Mouse (Mus musculus) hindbrain, embryonic 16.5 days (tissue): ENCODE data around the gene Mrpl4. TPM values are rescaled to one million over a fixed set of nuclear protein-coding genes. Genes with fewer than 3 reads are reported as not detected.
"Not testable (repeated sequence)": the region's sequence is repeated elsewhere in the genome, so short reads cannot be mapped to it uniquely, and the experiment has no call there.

ENCODE experiments used
- ATAC-seq: fragments of 200-750 bp; cut with Nextera tagmentation; 2 replicates; pipeline ENCODE4 v1.8.0; 2017; ENCODE audit warnings: moderate TSS enrichment, moderate library complexity
- H3K27ac ChIP-seq: fragments of 300-500 bp; sonication (generic); 2 replicates; pipeline ENCODE4 v1.5.1; 2014; ENCODE audit warnings: low read depth, mild to moderate bottlenecking, control low read depth, low read length, moderate library complexity
- H3K27me3 ChIP-seq: fragments of 300-500 bp; sonication (generic); replicated peaks from 2 replicates; pipeline ENCODE4 v1.6.1; 2014; ENCODE audit warnings: low read length; ENCODE audit not compliant: control insufficient read depth, insufficient read depth
- H3K36me3 ChIP-seq: fragments of 300-500 bp; sonication (generic); 2 replicates; pipeline ENCODE4 v1.6.1; 2014; ENCODE audit warnings: mild to moderate bottlenecking, low read length, moderate library complexity, mixed read lengths; ENCODE audit not compliant: control insufficient read depth, insufficient read depth
- H3K4me1 ChIP-seq: fragments of 300-500 bp; sonication (generic); 2 replicates; pipeline ENCODE4 v1.6.1; 2014; ENCODE audit warnings: low read depth, low read length; ENCODE audit not compliant: control insufficient read depth, insufficient read depth
- H3K4me2 ChIP-seq: fragments of 300-500 bp; sonication (generic); 2 replicates; pipeline ENCODE4 v1.6.1; 2014; ENCODE audit warnings: mild to moderate bottlenecking, low read length, control low read depth, moderate library complexity
- H3K4me3 ChIP-seq: fragments of 300-500 bp; sonication (generic); 2 replicates; pipeline ENCODE4 v1.5.1; 2014; ENCODE audit warnings: mild to moderate bottlenecking, low read length, control low read depth, moderate library complexity
- H3K9ac ChIP-seq: fragments of 300-500 bp; sonication (generic); 2 replicates; pipeline ENCODE4 v1.6.1; 2014; ENCODE audit warnings: low read depth, mild to moderate bottlenecking, control low read depth, low read length, moderate library complexity
- H3K9me3 ChIP-seq: fragments of 300-500 bp; sonication (generic); 2 replicates; pipeline ENCODE4 v1.6.1; 2014; ENCODE audit warnings: mild to moderate bottlenecking, low read length, moderate library complexity; ENCODE audit not compliant: control insufficient read depth
- WGBS: fragments of 180-500 bp; shearing (Covaris S2); extraction: QIAGEN DNeasy Blood & Tissue Kit; methylation state at CpG from one replicate; pipeline ENCODE4 v1.1.7; 2014; 5-methylcytosine and 5-hydroxymethylcytosine counted together
- microRNA counts: library from miRNA; unstranded; fragments of <30 nt; microRNA quantifications from one replicate; lab custom pipeline; 2016
- microRNA-seq: library from miRNA; unstranded; fragments of <30 nt; microRNA quantifications from one replicate; pipeline ENCODE4, GENCODE M21; 2017
- polyA plus RNA-seq: library from polyadenylated mRNA; unstranded; fragments of >200 nt; fragmentation: Nextera tagmentation; extraction: Ambion mirVana; gene quantifications from 2 replicates; pipeline ENCODE4 v1.2.1, GENCODE M21; 2015

Mrpl4 gene
- polyA plus RNA-seq, 1 experiment from 2014 or later, result 114 TPM

- Histone ChIP-seq H3K27ac (no peak overlapping the region), H3K27me3 (peaks cover 53% of the 10 kb centered on the region), H3K9ac (peak overlapping the region; percentile 79), H3K4me1 (peaks cover 36% of the 10 kb centered on the region), H3K36me3 (no peaks in the 10 kb centered on the region), H3K9me3 (no peaks in the 10 kb centered on the region), H3K4me3 (peak overlapping the region; percentile 54), H3K4me2 (peak overlapping the region; percentile 82)
- ATAC-seq, result peak; percentile 75
- WGBS, result 2% methylated on average over 31 of the region's 31 CpGs
Observed at GRCm38 (mm10) chr9:21037481-21037891, 34.9 kb downstream of the Mrpl4 start.

- Histone ChIP-seq H3K4me3 (no peak overlapping the region), H3K27ac (no peak overlapping the region), H3K9ac (no peak overlapping the region), H3K4me2 (no peak overlapping the region), H3K9me3 (no peaks in the 10 kb centered on the region), H3K36me3 (no peaks in the 10 kb centered on the region), H3K4me1 (peaks cover 22% of the 10 kb centered on the region), H3K27me3 (peaks cover 39% of the 10 kb centered on the region)
- ATAC-seq, result no peak
- WGBS, result 61% methylated on average over 3 of the region's 3 CpGs
Observed at GRCm38 (mm10) chr9:21039779-21040178, 37.2 kb downstream of the Mrpl4 start.

DNA sequence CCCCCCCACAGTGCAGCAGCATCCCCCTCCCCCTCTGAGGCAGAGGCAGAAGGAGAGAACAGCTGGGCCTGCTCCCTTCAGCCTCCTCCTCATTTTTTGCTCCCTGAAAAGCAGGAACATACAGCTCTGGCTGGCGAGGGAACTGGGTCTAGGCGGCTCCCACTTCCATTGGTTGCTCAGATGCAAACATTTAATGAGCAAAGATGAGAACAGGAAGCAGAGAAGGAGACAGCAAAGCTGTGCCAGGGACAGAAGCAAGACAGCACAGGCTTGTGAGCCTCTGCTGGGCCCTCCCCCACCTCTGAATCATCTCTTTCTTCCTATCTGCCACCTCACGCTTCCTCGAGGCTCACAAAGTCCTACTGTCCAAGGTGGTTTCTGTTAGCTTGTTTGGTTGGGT, 38.8 kb downstream of the Mrpl4 start:
- Histone ChIP-seq H3K4me3 (no peak overlapping the region), H3K27me3 (peaks cover 24% of the 10 kb centered on the region), H3K27ac (no peak overlapping the region), H3K4me2 (no peak overlapping the region), H3K4me1 (peaks cover 14% of the 10 kb centered on the region), H3K9ac (no peak overlapping the region), H3K9me3 (no peaks in the 10 kb centered on the region), H3K36me3 (no peaks in the 10 kb centered on the region)
- ATAC-seq, result no peak
- WGBS, result 48% methylated on average over 4 of the region's 4 CpGs

DNA sequence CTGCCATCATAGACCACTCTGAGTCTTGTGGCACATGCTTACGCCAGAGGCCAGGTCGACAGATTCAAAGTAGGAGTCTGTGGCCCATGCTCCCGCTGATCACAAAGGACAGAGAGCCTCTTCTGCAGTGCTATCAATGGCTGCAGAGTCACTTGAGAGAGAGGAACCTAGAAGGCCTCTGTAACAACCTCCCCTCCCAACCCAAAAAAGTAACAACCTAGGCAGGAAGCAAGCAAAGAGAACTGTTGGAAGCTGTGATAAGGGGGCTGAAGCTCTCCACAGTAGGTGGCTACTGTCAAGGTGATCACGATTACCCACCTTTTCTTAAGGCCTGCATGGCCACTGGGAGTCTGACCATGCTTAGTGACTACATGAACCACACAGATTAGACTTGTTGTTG, 41.0 kb downstream of the Mrpl4 start:
- ATAC-seq, result no peak

DNA sequence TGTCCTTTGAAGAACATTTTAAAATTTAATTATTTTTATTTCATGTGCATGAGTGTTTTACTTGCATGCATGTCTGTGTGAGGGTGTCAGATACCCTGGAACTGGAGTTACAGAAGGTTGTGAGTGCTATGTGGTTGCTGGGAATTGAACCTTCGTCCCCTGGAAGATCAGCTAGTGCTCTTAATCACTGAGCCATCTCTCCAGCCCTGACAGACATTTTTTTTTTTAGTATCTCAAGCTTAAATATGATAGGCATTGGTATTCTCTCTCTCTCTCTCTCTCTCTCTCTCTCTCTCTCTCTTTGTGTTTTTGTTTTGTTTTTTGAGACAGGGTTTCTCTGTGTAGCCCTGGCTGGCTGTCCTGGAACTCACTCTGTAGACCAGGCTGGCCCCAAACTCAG, 42.2 kb downstream of the Mrpl4 start:
- H3K4me1 ChIP-seq, H3K27ac ChIP-seq, H3K9ac ChIP-seq, H3K4me3 ChIP-seq, H3K27me3 ChIP-seq, H3K9me3 ChIP-seq, H3K36me3 ChIP-seq, H3K4me2 ChIP-seq, ATAC-seq: not testable (repeated sequence)
- WGBS, result 71% methylated on average over 1 of the region's 1 CpGs

More for the DNA sequence above, 41.0 kb downstream of the Mrpl4 start:
- no peak overlapping the region for H3K9ac ChIP-seq
- no peaks in the 10 kb centered on the region for H3K4me1 ChIP-seq
- H3K36me3 ChIP-seq, result no peaks in the 10 kb centered on the region
- no peak overlapping the region for H3K27ac ChIP-seq
- no peak overlapping the region for H3K4me2 ChIP-seq
- H3K9me3 ChIP-seq, result no peaks in the 10 kb centered on the region
- no peak overlapping the region for H3K4me3 ChIP-seq
- peaks cover 12% of the 10 kb centered on the region for H3K27me3 ChIP-seq
- WGBS, result 89% methylated on average over 4 of the region's 4 CpGs

DNA sequence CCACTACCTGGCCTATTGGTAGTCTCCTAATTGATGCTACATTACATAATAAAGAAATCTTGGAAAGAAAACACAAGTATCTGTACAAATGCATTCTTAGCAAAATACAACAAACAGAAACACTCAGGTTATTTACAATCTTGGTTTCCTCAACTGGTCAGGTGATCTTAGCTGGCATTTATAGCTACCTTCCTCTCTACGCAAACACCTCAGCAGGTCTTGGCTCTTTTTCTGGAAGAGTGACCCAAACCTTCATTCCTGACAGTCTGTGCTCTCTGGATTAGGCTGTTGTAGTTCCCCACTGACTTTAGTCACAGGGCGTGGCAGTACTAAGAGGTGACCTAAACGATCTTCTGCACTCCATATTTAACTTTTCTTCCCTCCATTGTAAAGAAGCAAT, 42.7 kb downstream of the Mrpl4 start:
- H3K27ac ChIP-seq, result no peak overlapping the region
- no peak overlapping the region for H3K9ac ChIP-seq
- no peaks in the 10 kb centered on the region for H3K9me3 ChIP-seq
- no peaks in the 10 kb centered on the region for H3K4me1 ChIP-seq
- H3K27me3 ChIP-seq, result peaks cover 3% of the 10 kb centered on the region
- no peak overlapping the region for H3K4me2 ChIP-seq
- no peaks in the 10 kb centered on the region for H3K36me3 ChIP-seq
- no peak for ATAC-seq
- H3K4me3 ChIP-seq, result no peak overlapping the region
- 87% methylated on average over 3 of the region's 3 CpGs for WGBS

DNA sequence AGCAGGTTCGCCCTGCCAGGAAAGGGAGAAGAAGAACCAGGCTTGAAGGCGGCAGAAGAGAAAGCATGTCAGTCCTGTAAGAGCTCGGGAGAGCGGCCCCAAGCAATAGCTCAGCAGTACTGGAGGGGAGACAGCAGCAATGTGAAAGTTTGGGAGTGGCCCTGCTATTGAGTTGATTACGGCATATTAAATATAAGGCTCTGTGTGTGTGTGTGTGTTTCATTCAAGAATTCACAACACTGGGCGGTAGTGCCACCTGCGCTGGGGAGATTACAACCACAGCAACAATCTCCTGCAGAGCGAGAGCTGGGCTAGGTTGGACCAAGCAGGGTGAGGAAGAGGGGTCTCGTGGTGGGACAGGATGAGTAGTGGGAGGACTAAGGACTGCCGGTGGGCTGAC, 49.0 kb downstream of the Mrpl4 start:
- Histone ChIP-seq H3K4me3 (no peak overlapping the region), H3K27me3 (no peaks in the 10 kb centered on the region), H3K4me1 (no peaks in the 10 kb centered on the region), H3K36me3 (no peaks in the 10 kb centered on the region), H3K9me3 (no peaks in the 10 kb centered on the region), H3K4me2 (no peak overlapping the region), H3K27ac (no peak overlapping the region), H3K9ac (no peak overlapping the region)
- 74% methylated on average over 10 of the region's 10 CpGs for WGBS
- ATAC-seq, result no peak

MicroRNAs within 50 kb of the gene (microRNA counts, 519-probe panel; counts per million panel counts)
- 2,680 counts per million, percentile 71 among the panel's probes with 10 or more counts for microRNA mmu-miR-1900 (lab: Ali Mortazavi, UCI)

Small RNA genes lying within 50 kb of the gene (microRNA-seq; reads per million reads assigned to microRNA genes)
- gene Mir1900, result not detected

Other genes with a start within 250 kb of the Mrpl4 start
- gene Col5a3, start 187.7 kb upstream of the Mrpl4 start, polyA plus RNA-seq, result 1.1 and 1.2 TPM in 2 replicates
- gene Rdh8, start 184.2 kb upstream of the Mrpl4 start, polyA plus RNA-seq, result not detected in 2 replicates
- 18.1 and 22.6 TPM in 2 replicates for gene A230050P20Rik, start 134.1 kb upstream of the Mrpl4 start, polyA plus RNA-seq
- gene Angptl6, start 123.0 kb upstream of the Mrpl4 start, polyA plus RNA-seq, result 15.6 and 18.1 TPM in 2 replicates
- 44.4 and 48.0 TPM in 2 replicates for gene Ppan, start 114.6 kb upstream of the Mrpl4 start, polyA plus RNA-seq
- 243 and 247 TPM in 2 replicates for gene Eif3g, start 104.1 kb upstream of the Mrpl4 start, polyA plus RNA-seq
- 49.5 and 64.2 TPM in 2 replicates for gene Dnmt1, start 42.9 kb upstream of the Mrpl4 start, polyA plus RNA-seq
- gene S1pr2, start 26.0 kb upstream of the Mrpl4 start, polyA plus RNA-seq, result 9.5 and 10.3 TPM in 2 replicates
- gene Icam1, start 13.2 kb downstream of the Mrpl4 start, polyA plus RNA-seq, result 3.4 and 5.3 TPM in 2 replicates
- gene Icam4, start 26.6 kb downstream of the Mrpl4 start, polyA plus RNA-seq, result 0.27 and 0.29 TPM in 2 replicates
- gene Icam5, start 29.3 kb downstream of the Mrpl4 start, polyA plus RNA-seq, result 2.8 and 3.2 TPM in 2 replicates
- gene Zglp1, start 64.4 kb downstream of the Mrpl4 start, polyA plus RNA-seq, result 1.5 and 2.1 TPM in 2 replicates
- 1.3 and 2.2 TPM in 2 replicates for gene Gm49373, start 70.4 kb downstream of the Mrpl4 start, polyA plus RNA-seq
- gene Fdx1l, start 70.9 kb downstream of the Mrpl4 start, polyA plus RNA-seq, result 75.2 and 80.8 TPM in 2 replicates
- gene Gm38431, start 89.3 kb downstream of the Mrpl4 start, polyA plus RNA-seq, result 1.3 TPM in 2 replicates
- 25.9 and 35.9 TPM in 2 replicates for gene Raver1, start 89.3 kb downstream of the Mrpl4 start, polyA plus RNA-seq
- 9.5 and 10.5 TPM in 2 replicates for gene Tyk2, start 128.5 kb downstream of the Mrpl4 start, polyA plus RNA-seq
- gene Cdc37, start 147.2 kb downstream of the Mrpl4 start, polyA plus RNA-seq, result 204 and 211 TPM in 2 replicates
- 47.7 and 50.5 TPM in 2 replicates for gene Pde4a, start 163.0 kb downstream of the Mrpl4 start, polyA plus RNA-seq
- gene Keap1, start 236.6 kb downstream of the Mrpl4 start, polyA plus RNA-seq, result 71.5 and 72.0 TPM in 2 replicates
- gene S1pr5, start 245.7 kb downstream of the Mrpl4 start, polyA plus RNA-seq, result 5.5 and 5.7 TPM in 2 replicates